Mouse (Mus musculus): Measurements from ENCODE around the gene Tspan5.

The Tspan5 gene

GRCm38 (mm10) chr3:138807795-138808194 lies 65.8 kb downstream of the Tspan5 start:
- no peak for DNase-seq (ENCODE audit: low read depth, low spot score)

- DNase-seq (ENCODE audit: low read depth, low spot score), result no peak
Measured at GRCm38 (mm10) chr3:138809509-138809908, 67.5 kb downstream of the Tspan5 start.

- DNase-seq (ENCODE audit: low read depth, low spot score), result no peak
Measured at GRCm38 (mm10) chr3:138812565-138812964, 70.6 kb downstream of the Tspan5 start.

GRCm38 (mm10) chr3:138813139-138813810 lies 71.3 kb downstream of the Tspan5 start:
- DNase-seq (ENCODE audit: low read depth, low spot score), result no peak

GRCm38 (mm10) chr3:138814457-138814856 lies 72.5 kb downstream of the Tspan5 start:
- DNase-seq (ENCODE audit: low read depth, low spot score), result no peak

- no peak for DNase-seq (ENCODE audit: low read depth, low spot score)
Measured at GRCm38 (mm10) chr3:138815127-138815837, 73.3 kb downstream of the Tspan5 start.

- DNase-seq (ENCODE audit: low read depth, low spot score), result no peak
Measured at GRCm38 (mm10) chr3:138816888-138817656, 75.1 kb downstream of the Tspan5 start.

- no peak for DNase-seq (ENCODE audit: low read depth, low spot score)
Measured at GRCm38 (mm10) chr3:138819862-138820261, 77.9 kb downstream of the Tspan5 start.

GRCm38 (mm10) chr3:138820296-138820695 lies 78.3 kb downstream of the Tspan5 start:
- no peak for DNase-seq (ENCODE audit: low read depth, low spot score)

- no peak for DNase-seq (ENCODE audit: low read depth, low spot score)
Measured at GRCm38 (mm10) chr3:138821886-138822445, 80.0 kb downstream of the Tspan5 start.

GRCm38 (mm10) chr3:138823857-138824256 lies 81.9 kb downstream of the Tspan5 start:
- DNase-seq (ENCODE audit: low read depth, low spot score), result no peak

GRCm38 (mm10) chr3:138825296-138825695 lies 83.3 kb downstream of the Tspan5 start:
- no peak for DNase-seq (ENCODE audit: low read depth, low spot score)

- DNase-seq (ENCODE audit: low read depth, low spot score), result no peak
Measured at GRCm38 (mm10) chr3:138826243-138826800, 84.3 kb downstream of the Tspan5 start.

GRCm38 (mm10) chr3:138832827-138833517 lies 91.0 kb downstream of the Tspan5 start:
- no peak for DNase-seq (ENCODE audit: low read depth, low spot score)

- no peak for DNase-seq (ENCODE audit: low read depth, low spot score)
Measured at GRCm38 (mm10) chr3:138834174-138834573, 92.2 kb downstream of the Tspan5 start.

- no peak for DNase-seq (ENCODE audit: low read depth, low spot score)
Measured at GRCm38 (mm10) chr3:138836937-138837336, 94.9 kb downstream of the Tspan5 start.

- no peak for DNase-seq (ENCODE audit: low read depth, low spot score)
Measured at GRCm38 (mm10) chr3:138837651-138838050, 95.7 kb downstream of the Tspan5 start.

- DNase-seq (ENCODE audit: low read depth, low spot score), result no peak
Measured at GRCm38 (mm10) chr3:138839656-138840055, 97.7 kb downstream of the Tspan5 start.

- no peak for DNase-seq (ENCODE audit: low read depth, low spot score)
Measured at GRCm38 (mm10) chr3:138841288-138841687, 99.3 kb downstream of the Tspan5 start.

GRCm38 (mm10) chr3:138843180-138843579 lies 101.2 kb downstream of the Tspan5 start:
- no peak for DNase-seq (ENCODE audit: low read depth, low spot score)

GRCm38 (mm10) chr3:138843641-138844040 lies 101.6 kb downstream of the Tspan5 start:
- no peak for DNase-seq (ENCODE audit: low read depth, low spot score)
